Mouse (Mus musculus) heart, embryonic 16.5 days (tissue): ENCODE data around the gene Syt9. TPM values are rescaled to one million over a fixed set of nuclear protein-coding genes. Genes with fewer than 3 reads are reported as not detected.

Experiments used
- ATAC-seq: fragments of 200-750 bp; cut with Nextera tagmentation; replicated peaks from 2 replicates; pipeline ENCODE4 v1.8.0; 2017; ENCODE audit warnings: moderate number of reproducible peaks; ENCODE audit not compliant: insufficient read depth, low FRiP score; ENCODE audit errors: extremely low read depth
- H3K27ac ChIP-seq: fragments of 300-500 bp; sonication (generic); 2 replicates; pipeline ENCODE4 v1.5.1; 2014; ENCODE audit warnings: mild to moderate bottlenecking, low read length, control low read depth, moderate library complexity
- H3K27me3 ChIP-seq: fragments of 300-500 bp; sonication (generic); 2 replicates; pipeline ENCODE4 v1.6.1; 2014; ENCODE audit warnings: low read length, mixed read lengths; ENCODE audit not compliant: control insufficient read depth, insufficient read depth
- H3K36me3 ChIP-seq: fragments of 300-500 bp; sonication (generic); 2 replicates; pipeline ENCODE4 v1.6.1; 2014; ENCODE audit not compliant: control insufficient read depth, insufficient read depth
- H3K4me1 ChIP-seq: fragments of 300-500 bp; sonication (generic); 2 replicates; pipeline ENCODE4 v1.6.1; 2014; ENCODE audit warnings: low read length, mixed read lengths; ENCODE audit not compliant: control insufficient read depth, insufficient read depth
- H3K4me2 ChIP-seq: fragments of 300-500 bp; sonication (generic); 2 replicates; pipeline ENCODE4 v1.6.1; 2014; ENCODE audit warnings: low read depth, mild to moderate bottlenecking, control low read depth, low read length
- H3K4me3 ChIP-seq: fragments of 300-500 bp; sonication (generic); 2 replicates; pipeline ENCODE4 v1.5.1; 2014; ENCODE audit warnings: mild to moderate bottlenecking, control low read depth, low read length
- H3K9ac ChIP-seq: fragments of 300-500 bp; sonication (generic); 2 replicates; pipeline ENCODE4 v1.6.1; 2014; ENCODE audit warnings: low read length, control low read depth
- H3K9me3 ChIP-seq: fragments of 300-500 bp; sonication (generic); replicated peaks from 2 replicates; pipeline ENCODE4 v1.6.1; 2016; ENCODE audit warnings: low read length; ENCODE audit not compliant: control insufficient read depth
- WGBS: fragments of 180-500 bp; shearing (Covaris S2); extraction: QIAGEN DNeasy Blood & Tissue Kit; methylation state at CpG from one replicate; pipeline ENCODE4 v1.1.7; 2014; 5-methylcytosine and 5-hydroxymethylcytosine counted together
- polyA plus RNA-seq: library from polyadenylated mRNA; unstranded; fragments of >200 nt; fragmentation: Nextera tagmentation; extraction: Ambion mirVana; gene quantifications from 2 replicates; pipeline ENCODE4 v1.2.1, GENCODE M21; 2015

The Syt9 gene
- polyA plus RNA-seq, 1 experiment from 2014 or later: 0.33 TPM

- 56% methylated on average over 2 of the region's 2 CpGs for WGBS
- no peak overlapping the region for H3K4me2 ChIP-seq
- no peaks in the 10 kb centered on the region for H3K4me1 ChIP-seq
- no peaks in the 10 kb centered on the region for H3K36me3 ChIP-seq
- H3K4me3 ChIP-seq: no peak overlapping the region
- no peak for ATAC-seq
- H3K9me3 ChIP-seq: 0 out of 2 replicates have a peak, but pooled peaks cover 3% of the 10 kb centered on the region
- H3K27me3 ChIP-seq: no peaks in the 10 kb centered on the region
- H3K9ac ChIP-seq: no peak overlapping the region
- no peak overlapping the region for H3K27ac ChIP-seq
These were observed 203.3 kb downstream of the Syt9 start for GRCm38 (mm10) chr7:107573856-107574255.

GRCm38 (mm10) chr7:107574276-107574675, 203.7 kb downstream of the Syt9 start:
- Histone ChIP-seq H3K9me3 (0 out of 2 replicates have a peak, but pooled peaks cover 3% of the 10 kb centered on the region), H3K9ac (no peak overlapping the region), H3K36me3 (no peaks in the 10 kb centered on the region), H3K4me3 (no peak overlapping the region), H3K27ac (no peak overlapping the region), H3K27me3 (no peaks in the 10 kb centered on the region), H3K4me2 (no peak overlapping the region), H3K4me1 (no peaks in the 10 kb centered on the region)
- WGBS: 47% methylated on average over 3 of the region's 3 CpGs
- no peak for ATAC-seq

GRCm38 (mm10) chr7:107592641-107593040, 222.1 kb downstream of the Syt9 start:
- no peak overlapping the region for H3K9ac ChIP-seq
- H3K36me3 ChIP-seq: no peaks in the 10 kb centered on the region
- 0 out of 2 replicates have a peak, but pooled peaks have one; percentile 16 for ATAC-seq
- H3K27me3 ChIP-seq: no peaks in the 10 kb centered on the region
- no peaks in the 10 kb centered on the region for H3K9me3 ChIP-seq
- no peak overlapping the region for H3K4me2 ChIP-seq
- H3K4me1 ChIP-seq: peaks cover 2% of the 10 kb centered on the region; the same call in 1 of the 2 replicates
- 23% methylated on average over 2 of the region's 2 CpGs for WGBS
- no peak overlapping the region for H3K27ac ChIP-seq
- H3K4me3 ChIP-seq: no peak overlapping the region

GRCm38 (mm10) chr7:107593904-107594303, 223.4 kb downstream of the Syt9 start:
- no peaks in the 10 kb centered on the region for H3K36me3 ChIP-seq
- H3K4me2 ChIP-seq: peak overlapping the region; percentile 78
- H3K27me3 ChIP-seq: no peaks in the 10 kb centered on the region
- no peaks in the 10 kb centered on the region for H3K9me3 ChIP-seq
- WGBS: 31% methylated on average over 7 of the region's 7 CpGs
- no peak overlapping the region for H3K4me3 ChIP-seq
- H3K4me1 ChIP-seq: peaks cover 2% of the 10 kb centered on the region; the same call in 1 of the 2 replicates
- no peak overlapping the region for H3K9ac ChIP-seq
- ATAC-seq: no peak
- H3K27ac ChIP-seq: no peak overlapping the region

DNA sequence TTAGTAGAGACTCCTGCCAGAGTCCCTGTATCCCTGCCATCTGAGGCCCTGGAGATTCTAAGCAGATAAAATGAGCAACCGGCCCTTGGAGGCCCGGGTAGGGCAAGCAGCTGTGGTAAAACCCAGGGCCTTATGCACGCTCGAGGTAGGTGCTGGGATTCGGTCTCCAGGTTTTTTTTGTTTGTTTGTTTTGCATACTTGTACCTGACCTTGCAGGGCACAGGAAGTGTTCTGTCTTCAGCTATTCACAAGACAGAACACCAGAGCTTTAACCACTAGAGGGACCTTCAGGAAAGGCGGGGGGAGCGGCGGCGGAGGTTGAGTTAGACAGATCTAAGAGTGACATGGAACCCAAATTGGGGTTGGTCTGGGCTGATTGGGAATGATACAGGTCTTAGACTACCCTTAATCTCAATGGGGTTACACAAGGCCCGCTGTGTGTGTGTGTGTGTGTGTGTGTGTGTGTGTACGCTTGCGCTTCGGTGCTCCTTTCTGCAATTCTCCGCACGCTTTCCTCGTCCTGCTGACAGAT, 223.9 kb downstream of the Syt9 start:
- peak overlapping the region; percentile 68 for H3K9ac ChIP-seq
- H3K4me3 ChIP-seq: peak overlapping the region; percentile 61
- no peaks in the 10 kb centered on the region for H3K9me3 ChIP-seq
- peak; percentile 72 for ATAC-seq
- under 1% methylated on average over 16 of the region's 16 CpGs for WGBS
- H3K4me1 ChIP-seq: peaks cover 2% of the 10 kb centered on the region; the same call in 1 of the 2 replicates
- 0 out of 2 replicates have a peak overlapping the region, but pooled peaks have one; percentile 11 for H3K27ac ChIP-seq
- no peaks in the 10 kb centered on the region for H3K36me3 ChIP-seq
- H3K4me2 ChIP-seq: peak overlapping the region; percentile 78
- H3K27me3 ChIP-seq: no peaks in the 10 kb centered on the region

GRCm38 (mm10) chr7:107594857-107595402, 224.4 kb downstream of the Syt9 start, which contains the start of gene Ppfibp2:
TSS of gene Ppfibp2 (plus strand) at chr7:107595207.
- WGBS: under 1% methylated on average over 23 of the region's 24 CpGs
- peak within 1 kb of the TSS; percentile 78 for H3K4me2 ChIP-seq
- peak within 1 kb of the TSS; percentile 61 for H3K4me3 ChIP-seq
- H3K9ac ChIP-seq: peak within 1 kb of the TSS; percentile 68
- no peaks in the 10 kb centered on the region for H3K36me3 ChIP-seq
- H3K27ac ChIP-seq: 0 out of 2 replicates have a peak within 1 kb of the TSS, but pooled peaks have one; percentile 11
- no peaks in the 10 kb centered on the region for H3K27me3 ChIP-seq
- ATAC-seq: peak; percentile 94
- H3K4me1 ChIP-seq: peaks cover 2% of the 10 kb centered on the region; the same call in 1 of the 2 replicates
- H3K9me3 ChIP-seq: no peaks in the 10 kb centered on the region

- no peak overlapping the region for H3K27ac ChIP-seq
- H3K4me3 ChIP-seq: peak overlapping the region; percentile 61
- H3K9ac ChIP-seq: peak overlapping the region; percentile 68; the same call in 1 of the 2 replicates
- WGBS: 18% methylated on average over 13 of the region's 13 CpGs
- H3K27me3 ChIP-seq: no peaks in the 10 kb centered on the region
- no peaks in the 10 kb centered on the region for H3K36me3 ChIP-seq
- H3K4me1 ChIP-seq: peaks cover 2% of the 10 kb centered on the region; the same call in 1 of the 2 replicates
- peak overlapping the region; percentile 78 for H3K4me2 ChIP-seq
- H3K9me3 ChIP-seq: no peaks in the 10 kb centered on the region
- ATAC-seq: no peak
These were observed 224.9 kb downstream of the Syt9 start for GRCm38 (mm10) chr7:107595426-107595825.

DNA sequence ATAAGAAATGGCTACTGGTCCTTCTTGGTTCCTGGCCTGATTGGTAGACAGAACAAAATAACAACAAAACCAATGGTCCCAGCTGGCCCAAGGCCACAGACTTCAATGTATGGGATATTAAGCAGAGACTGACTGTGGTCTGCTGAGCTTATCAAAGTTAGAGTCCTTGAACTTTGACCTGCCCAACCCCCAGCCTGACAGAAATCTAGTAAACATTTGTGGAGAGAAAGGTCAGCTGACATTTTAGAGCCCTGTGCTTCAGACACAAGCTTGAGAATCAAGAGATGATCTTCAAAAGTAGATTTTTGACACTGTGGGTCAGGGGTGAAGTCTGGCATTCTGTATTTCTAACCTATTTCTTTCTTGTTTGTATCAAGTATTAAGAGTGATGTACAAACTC, 226.2 kb downstream of the Syt9 start:
- no peaks in the 10 kb centered on the region for H3K27me3 ChIP-seq
- no peak overlapping the region for H3K9ac ChIP-seq
- H3K4me2 ChIP-seq: no peak overlapping the region
- no peaks in the 10 kb centered on the region for H3K36me3 ChIP-seq
- H3K4me3 ChIP-seq: no peak overlapping the region
- H3K4me1 ChIP-seq: peaks cover 2% of the 10 kb centered on the region; the same call in 1 of the 2 replicates
- no peaks in the 10 kb centered on the region for H3K9me3 ChIP-seq
- ATAC-seq: no peak
- no peak overlapping the region for H3K27ac ChIP-seq

DNA sequence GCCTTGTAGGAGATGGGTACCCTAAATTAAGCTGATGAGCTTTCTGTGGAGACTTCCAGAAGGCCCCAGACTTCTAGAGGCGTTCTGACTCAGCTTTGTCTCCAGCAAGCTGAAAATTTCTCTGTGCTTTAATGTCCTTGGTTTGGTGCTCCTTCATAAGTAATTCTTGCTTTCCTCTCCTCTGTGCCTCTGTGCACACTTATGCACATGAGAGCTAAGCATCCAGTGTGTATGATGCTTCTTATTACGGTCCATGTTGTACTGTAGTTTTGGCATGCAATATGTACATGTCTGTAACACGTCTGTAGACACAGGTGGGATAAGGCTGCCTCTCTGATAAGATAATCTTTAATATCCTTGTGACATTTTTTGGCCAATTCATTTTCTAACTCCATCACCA, 227.4 kb downstream of the Syt9 start:
- Histone ChIP-seq H3K4me2 (no peak overlapping the region), H3K4me1 (peaks cover 2% of the 10 kb centered on the region; the same call in 1 of the 2 replicates)
- ATAC-seq: no peak

More for the DNA sequence above, 227.4 kb downstream of the Syt9 start:
- H3K9me3 ChIP-seq: no peaks in the 10 kb centered on the region
- H3K27me3 ChIP-seq: no peaks in the 10 kb centered on the region
- no peak overlapping the region for H3K9ac ChIP-seq
- H3K36me3 ChIP-seq: no peaks in the 10 kb centered on the region
- WGBS: 51% methylated on average over 3 of the region's 3 CpGs
- no peak overlapping the region for H3K27ac ChIP-seq
- no peak overlapping the region for H3K4me3 ChIP-seq
